Mouse (Mus musculus): ENCODE data around the gene C2cd3. TPM values are rescaled to one million over a fixed set of nuclear protein-coding genes. Genes with fewer than 3 reads are reported as not detected.

The C2cd3 gene
- polyA plus RNA-seq, 1 experiment, result 16.7 TPM

- 25% methylated on average over 7 of the region's 7 CpGs for WGBS
- DNase-seq (ENCODE audit: low read depth, low spot score), result no peak
These were observed 122.4 kb downstream of the C2cd3 start for GRCm38 (mm10) chr7:100494415-100494831.

DNA sequence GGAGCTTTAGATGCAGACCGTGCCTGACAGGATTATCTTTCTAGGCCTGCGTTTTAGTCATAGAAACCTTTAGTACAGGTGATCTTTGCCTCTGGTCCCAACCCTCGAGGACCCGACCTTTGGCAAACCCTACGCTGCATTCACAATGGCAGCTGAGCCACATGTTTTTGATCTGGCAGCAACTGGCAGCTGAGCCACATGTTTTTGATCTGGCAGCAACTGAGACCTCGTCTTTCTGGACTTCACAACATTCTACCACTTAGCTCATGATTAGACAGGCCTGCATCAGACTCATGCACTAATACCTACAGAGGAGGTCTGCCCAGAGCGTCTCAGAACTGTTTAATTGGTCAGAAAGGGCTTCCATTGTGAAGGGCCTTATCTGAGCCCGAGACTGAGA is 123.0 kb downstream of the C2cd3 start:
- no peak for DNase-seq (ENCODE audit: low read depth, low spot score)
- 11% methylated on average over 8 of the region's 8 CpGs for WGBS

DNA sequence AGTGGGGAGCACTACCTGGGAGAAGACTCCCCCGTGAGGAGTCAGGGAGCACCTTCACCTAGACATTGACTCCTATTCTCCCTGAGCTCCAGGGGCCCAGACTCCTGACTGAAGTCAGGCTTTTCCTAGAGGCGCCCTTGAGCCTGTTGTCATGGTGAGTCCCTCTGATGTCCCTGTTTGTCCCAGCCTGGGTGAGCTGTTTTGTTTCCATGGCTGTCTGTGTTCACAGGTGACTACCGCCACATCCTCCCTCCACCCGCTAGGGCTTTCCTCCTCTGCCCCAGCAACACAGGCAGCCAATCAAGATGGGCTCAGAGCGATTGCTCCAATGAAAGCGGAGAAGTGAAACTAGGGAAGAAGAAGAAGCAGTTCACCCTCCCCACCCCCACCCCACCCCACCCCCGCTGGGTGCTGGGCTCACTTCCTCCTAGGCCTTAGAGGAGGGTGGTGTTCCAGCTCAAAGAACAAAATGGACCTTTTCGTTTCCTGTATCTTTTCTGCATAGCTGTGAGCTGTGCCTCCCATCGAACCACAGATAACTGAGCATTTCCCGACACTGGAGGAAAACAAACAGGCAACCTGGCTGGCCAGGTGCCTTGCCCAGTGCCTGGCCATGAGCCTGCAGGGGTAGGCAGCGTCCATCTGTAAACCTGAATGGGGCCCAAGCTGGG is 123.7 kb downstream of the C2cd3 start:
- peak; percentile 96 for DNase-seq (ENCODE audit: low read depth, low spot score)
- WGBS, result 12% methylated on average over 11 of the region's 11 CpGs

DNA sequence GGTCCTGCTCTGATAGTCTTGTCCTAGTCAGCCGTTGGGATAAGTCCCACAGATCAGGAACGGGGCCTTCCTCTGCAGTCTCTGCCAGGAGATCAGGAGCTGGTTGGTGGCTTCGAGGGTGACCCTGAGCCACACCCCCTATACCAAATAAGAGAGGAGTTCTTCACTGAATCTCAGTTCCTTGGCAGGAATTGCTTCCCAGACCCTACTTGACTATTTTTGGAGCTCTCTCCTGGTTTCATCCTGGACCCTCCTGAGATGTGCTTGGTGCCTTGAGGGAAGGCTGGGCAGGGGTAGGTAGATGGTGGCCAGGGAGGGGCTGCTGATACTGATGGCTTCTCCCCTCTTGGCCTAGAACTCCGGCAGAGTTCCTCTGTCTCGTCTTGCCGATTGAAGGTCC is 124.3 kb downstream of the C2cd3 start:
- WGBS, result 40% methylated on average over 6 of the region's 6 CpGs

GRCm38 (mm10) chr7:100496791-100497190 is 124.8 kb downstream of the C2cd3 start:
- no peak for DNase-seq (ENCODE audit: low read depth, low spot score)
- WGBS, result 95% methylated on average over 9 of the region's 9 CpGs

More for the DNA sequence above, 124.3 kb downstream of the C2cd3 start:
- no peak for DNase-seq (ENCODE audit: low read depth, low spot score)

DNA sequence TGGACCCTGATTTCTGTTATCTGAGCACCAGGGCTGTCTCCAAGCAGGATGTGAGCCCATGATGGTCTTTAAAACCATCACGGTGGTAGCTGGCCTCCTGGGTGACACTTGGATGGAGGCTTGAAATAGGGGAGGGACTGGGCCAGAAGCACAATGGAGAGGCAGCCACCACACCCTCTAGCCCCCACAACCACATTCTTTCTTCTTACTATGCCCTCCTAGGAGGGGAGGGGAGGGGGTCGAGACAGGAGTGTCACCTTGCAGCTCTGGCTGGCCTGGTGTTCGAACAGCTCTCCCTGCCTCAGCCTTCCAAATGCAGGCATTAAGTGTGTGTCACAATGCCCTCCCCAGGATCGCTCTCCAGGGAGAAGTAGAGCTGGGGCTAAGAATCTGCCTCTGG is 125.4 kb downstream of the C2cd3 start:
- WGBS, result 77% methylated on average over 4 of the region's 4 CpGs

DNA sequence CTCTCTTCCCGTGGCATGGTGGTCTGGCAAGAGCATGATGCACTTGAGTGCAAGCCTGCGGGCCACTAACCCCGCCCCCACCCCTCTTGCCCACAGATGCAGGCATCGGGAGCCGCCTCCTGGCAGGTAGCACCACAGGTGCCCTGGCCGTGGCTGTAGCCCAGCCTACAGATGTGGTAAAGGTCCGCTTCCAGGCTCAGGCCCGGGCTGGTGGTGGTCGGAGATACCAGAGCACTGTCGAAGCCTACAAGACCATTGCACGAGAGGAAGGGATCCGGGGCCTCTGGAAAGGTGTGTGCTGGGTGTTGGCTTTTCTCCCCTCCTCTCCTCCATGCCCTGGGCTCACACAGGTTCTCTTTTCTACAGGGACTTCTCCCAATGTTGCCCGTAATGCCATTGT is 125.9 kb downstream of the C2cd3 start:
- DNase-seq (ENCODE audit: low read depth, low spot score), result no peak
- 86% methylated on average over 13 of the region's 13 CpGs for WGBS

More for the DNA sequence above, 125.4 kb downstream of the C2cd3 start:
- DNase-seq (ENCODE audit: low read depth, low spot score), result no peak

DNA sequence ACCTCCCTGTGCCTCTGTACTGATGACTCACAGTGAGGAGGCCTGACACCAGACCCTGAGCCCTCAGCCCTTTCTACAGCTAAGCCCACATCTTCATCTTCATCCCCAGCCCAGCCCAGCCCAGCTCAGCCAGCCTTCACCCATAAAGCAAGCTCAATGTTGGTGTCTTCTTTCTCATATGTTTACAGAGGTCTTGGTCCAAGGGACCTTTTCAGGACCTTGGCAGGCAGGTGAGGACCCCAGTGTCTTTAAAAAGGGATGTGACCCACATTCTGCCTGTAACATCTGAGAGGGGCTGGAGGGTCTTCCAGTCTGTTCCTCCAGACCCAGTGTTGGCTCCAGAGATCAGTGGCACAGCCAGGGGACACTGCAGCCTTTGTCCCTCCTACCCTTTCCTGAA is 127.4 kb downstream of the C2cd3 start:
- DNase-seq (ENCODE audit: low read depth, low spot score), result no peak

DNA sequence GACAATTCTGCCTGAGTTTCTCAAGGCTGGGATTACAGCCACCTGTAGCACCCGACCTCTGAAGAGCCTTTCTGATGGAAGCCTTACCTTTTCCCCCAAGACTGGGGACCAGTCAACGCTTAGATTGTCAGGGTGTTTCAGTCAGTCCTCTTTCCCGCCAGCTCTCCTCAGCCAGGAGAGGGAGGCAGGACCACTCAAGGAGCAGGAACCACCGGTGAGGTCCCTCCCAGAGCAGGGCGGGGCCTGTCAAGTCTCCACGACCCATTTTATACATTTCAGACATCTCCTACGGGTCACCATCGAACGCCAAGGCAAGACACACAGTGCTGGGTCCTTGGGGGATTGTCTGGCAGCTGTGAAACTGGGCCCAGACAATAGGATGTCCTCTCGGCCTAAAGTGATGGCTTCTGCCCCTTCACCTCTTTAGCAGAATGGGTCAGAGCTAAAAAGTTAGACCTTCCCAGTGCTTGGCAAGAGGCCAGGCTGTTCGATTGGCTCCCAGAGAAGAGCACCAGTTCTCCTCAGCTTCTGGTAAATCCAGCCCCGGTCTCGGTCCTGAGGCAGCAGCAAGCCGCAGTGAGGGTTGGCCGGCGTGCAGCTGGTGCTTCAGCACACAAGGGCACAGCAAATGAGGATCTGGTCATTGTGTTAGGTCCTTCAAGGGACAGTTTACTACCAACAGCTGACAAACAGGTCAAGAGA is 128.4 kb downstream of the C2cd3 start:
- WGBS, result 44% methylated on average over 16 of the region's 16 CpGs
- no peak for DNase-seq (ENCODE audit: low read depth, low spot score)

GRCm38 (mm10) chr7:100501027-100501843 is 129.2 kb downstream of the C2cd3 start:
- DNase-seq (ENCODE audit: low read depth, low spot score), result no peak
- WGBS, result 44% methylated on average over 6 of the region's 6 CpGs

DNA sequence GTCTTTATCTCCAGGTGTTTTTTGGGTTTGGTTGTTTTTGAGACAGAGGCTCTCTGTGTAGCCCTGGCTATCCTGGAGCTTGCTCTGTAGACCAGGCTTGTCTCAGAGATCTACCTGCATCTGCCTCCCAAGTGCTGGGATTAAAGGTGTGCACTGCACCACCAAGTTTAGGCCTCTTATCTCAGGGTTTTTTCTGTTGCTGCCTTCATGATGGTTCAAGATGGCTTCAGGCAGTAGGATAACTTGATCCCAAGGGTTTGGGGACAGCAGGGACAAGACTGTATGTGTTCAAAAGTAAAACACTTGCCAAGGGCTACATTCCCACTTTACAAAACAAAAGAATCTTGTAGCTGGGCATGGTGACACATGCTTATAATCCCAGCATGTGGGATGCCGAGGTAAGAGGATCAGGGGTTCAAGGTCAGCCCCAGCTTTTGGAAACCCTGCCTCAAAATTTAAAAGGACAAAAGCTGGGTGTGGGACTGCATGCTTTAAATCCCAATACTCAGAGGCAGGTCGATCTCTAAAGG is 129.9 kb downstream of the C2cd3 start:
- DNase-seq (ENCODE audit: low read depth, low spot score), result no peak
- 17% methylated on average over 2 of the region's 2 CpGs for WGBS

DNA sequence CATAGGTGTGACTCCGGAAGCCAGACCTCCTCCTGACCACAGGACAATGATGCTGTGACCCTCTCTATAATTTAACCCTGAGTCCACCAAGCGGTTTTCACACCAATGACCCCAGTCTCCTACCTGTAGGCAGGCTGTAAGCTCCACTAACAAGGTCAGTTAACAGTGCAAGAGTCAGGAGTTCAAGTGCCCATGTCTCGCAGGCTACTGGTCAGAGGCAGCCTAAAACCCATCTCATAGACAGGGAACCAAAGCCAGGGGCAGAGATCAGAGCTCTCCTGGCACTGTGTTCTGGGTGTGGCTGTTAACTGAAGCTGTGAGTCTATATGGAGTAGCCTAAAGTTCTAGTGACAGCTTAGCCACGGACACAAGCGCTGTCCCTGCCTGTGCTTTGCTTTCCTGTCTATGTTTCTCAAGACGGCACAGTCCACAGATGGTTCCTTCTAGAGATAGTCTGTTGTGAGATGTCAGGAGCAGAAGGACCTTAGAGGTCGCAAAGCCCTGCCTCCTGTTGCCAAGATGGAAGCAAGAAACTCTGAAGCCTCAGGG is 130.4 kb downstream of the C2cd3 start:
- WGBS, result 33% methylated on average over 7 of the region's 7 CpGs

DNA sequence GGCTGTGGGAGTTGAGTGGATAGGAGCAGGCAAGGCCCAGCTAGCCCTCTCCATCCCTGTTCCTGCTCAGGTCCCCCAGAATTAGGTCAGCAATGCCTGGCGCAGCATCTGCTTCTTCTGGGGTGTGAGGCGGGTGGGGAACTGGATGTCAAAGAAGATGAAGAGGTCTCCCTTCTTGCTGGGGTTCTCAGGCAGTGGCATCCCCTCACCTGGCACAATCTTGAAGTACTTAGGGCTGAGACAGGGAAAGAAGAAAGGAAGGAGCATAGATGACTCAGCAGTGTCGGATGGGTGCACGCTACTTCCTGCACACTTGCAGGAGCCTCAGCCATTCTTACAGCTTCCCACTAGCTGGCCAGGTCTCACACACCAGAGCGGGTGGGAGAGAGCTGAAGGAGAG is 131.0 kb downstream of the C2cd3 start:
- no peak for DNase-seq (ENCODE audit: low read depth, low spot score)
- WGBS, result 36% methylated on average over 5 of the region's 5 CpGs

More for the DNA sequence above, 130.4 kb downstream of the C2cd3 start:
- DNase-seq (ENCODE audit: low read depth, low spot score), result no peak

DNA sequence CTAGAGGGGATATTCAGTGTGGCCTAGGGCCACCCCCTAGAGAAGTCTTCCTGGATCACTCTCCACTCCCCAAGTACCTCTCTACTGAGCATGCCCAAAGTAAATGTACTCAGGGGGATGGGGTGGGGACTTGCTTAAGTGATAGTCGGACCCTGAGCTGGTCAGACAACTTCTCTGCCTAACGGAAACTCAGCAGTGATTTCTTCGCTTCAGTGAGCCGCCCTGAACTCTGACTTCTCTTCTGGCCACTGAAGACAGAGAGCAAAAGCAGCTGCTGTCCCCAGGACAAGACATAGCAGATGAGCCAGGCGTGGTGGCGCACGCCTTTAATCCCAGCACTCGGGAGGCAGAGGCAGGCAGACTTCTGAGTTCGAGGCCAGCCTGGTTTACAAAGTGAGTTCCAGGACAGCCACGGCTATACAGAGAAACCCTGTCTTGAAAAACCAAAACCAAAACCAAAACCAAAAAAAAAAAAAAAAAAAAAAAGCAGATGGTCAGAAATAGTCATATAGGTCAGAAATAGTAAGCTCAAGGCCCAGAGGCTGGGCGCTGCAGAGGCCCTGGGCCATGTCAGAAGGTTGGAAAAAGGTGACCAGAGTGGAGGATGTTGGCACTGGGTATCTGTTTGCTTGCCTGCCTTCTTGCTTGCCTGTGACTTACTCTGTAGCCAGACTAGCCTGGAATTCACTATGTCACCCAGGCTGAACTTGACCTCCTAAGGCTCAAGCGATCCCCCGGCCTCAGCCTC is 132.9 kb downstream of the C2cd3 start:
- DNase-seq (ENCODE audit: low read depth, low spot score), result no peak
- WGBS, result 43% methylated on average over 13 of the region's 13 CpGs

DNA sequence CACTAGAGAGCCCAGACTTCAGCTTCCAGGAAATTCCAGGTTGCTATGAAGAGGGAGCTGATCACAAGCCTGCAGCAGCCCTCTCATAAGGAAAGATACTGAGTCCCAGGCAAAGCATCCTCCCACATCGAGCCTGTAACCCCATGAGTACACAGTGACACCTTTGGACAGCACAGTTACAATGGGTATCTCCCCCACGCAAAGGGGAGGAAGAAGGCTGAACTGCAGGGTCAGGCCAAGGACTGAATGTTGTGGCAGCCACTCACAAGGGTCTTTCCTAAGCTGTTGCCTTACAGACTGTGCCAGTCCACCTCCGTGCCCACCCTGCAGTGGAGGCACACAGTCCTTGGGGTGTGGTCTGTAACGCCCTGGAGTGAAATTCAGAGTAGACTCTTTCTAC is 134.5 kb downstream of the C2cd3 start:
- no peak for DNase-seq (ENCODE audit: low read depth, low spot score)
- 36% methylated on average over 4 of the region's 4 CpGs for WGBS

- DNase-seq (ENCODE audit: low read depth, low spot score), result no peak
These were observed 136.6 kb downstream of the C2cd3 start for GRCm38 (mm10) chr7:100508670-100509069.

GRCm38 (mm10) chr7:100511602-100512001 is 139.6 kb downstream of the C2cd3 start:
- WGBS, result 66% methylated on average over 8 of the region's 8 CpGs
- DNase-seq (ENCODE audit: low read depth, low spot score), result no peak

More at GRCm38 (mm10) chr7:100508670-100509069, 136.6 kb downstream of the C2cd3 start:
- WGBS, result 25% methylated on average over 3 of the region's 3 CpGs

- WGBS, result 69% methylated on average over 11 of the region's 11 CpGs
- no peak for DNase-seq (ENCODE audit: low read depth, low spot score)
These were observed 142.5 kb downstream of the C2cd3 start, which contains the start of gene Dnajb13 for GRCm38 (mm10) chr7:100514573-100514972. TSS of gene Dnajb13 (minus strand) at chr7:100514960.
